Mouse (Mus musculus) neutrophil, adult 5-6 weeks (primary cell): ENCODE data around the gene Gm9936. TPM values are rescaled to one million over a fixed set of nuclear protein-coding genes. Genes with fewer than 3 reads are reported as not detected.
"Not testable (repeated sequence)": the region's sequence is repeated elsewhere in the genome, so short reads cannot be mapped to it uniquely, and the experiment has no call there.

Source experiments
- ATAC-seq: fragments of 151-379, 151-347 bp; 2 replicates; pipeline ENCODE4 v1.8.0; 2017; ENCODE audit warnings: mild to moderate bottlenecking, moderate TSS enrichment; ENCODE audit not compliant: insufficient number of reproducible peaks, poor library complexity, low FRiP score, severe bottlenecking; ENCODE audit errors: extremely low read depth
- total RNA-seq: library from RNA; stranded (forward); fragments of 200-1000 nt; gene quantifications from 2 replicates; pipeline ENCODE4 v1.2.3, GENCODE M21; 2017

Gene Gm9936
- total RNA-seq, 1 experiment from 2014 or later = 0.23 TPM

DNA sequence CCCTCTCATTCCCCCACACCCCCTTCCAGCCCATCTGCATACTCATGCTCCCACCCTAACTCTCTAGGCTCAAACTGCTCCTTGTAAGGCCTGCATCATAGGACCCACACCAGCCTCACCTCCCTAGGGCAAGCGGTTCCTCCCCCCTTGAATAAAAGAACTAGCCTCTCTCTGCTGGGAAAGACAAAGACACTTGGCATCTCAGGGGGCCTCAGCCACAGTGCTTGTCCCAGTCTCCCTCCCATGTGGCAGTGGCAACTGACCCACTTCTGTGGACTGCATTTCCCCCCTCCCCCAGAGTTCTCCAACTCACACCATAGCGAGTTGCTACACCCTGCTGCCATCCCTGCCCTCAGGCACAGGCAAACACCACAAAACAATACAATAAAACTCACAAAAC lies 14.1 kb downstream of the Gm9936 start:
- not testable (repeated sequence) for ATAC-seq

DNA sequence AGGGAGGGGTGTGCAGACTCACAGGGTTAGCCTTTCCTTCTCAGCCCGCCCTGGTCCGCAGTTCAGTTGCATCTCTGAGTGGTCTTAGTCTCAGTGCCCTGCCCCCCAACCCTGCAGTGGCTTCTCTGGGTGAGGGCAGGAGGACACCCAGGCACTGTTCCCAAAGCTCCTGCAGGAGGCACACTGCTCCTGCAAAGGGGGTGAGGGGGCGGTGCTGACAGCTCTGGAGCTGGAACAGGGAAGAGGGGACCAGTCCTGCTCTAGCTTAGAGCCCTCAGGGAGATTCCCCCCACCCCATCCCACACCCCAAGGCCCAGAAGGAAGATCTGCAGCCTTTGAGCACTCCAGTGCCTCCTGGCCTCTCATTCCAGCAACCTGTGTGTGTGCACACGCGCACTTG lies 15.8 kb downstream of the Gm9936 start:
- no peak for ATAC-seq

GRCm38 (mm10) chr5:114842155-114842554 lies 16.3 kb downstream of the Gm9936 start:
- ATAC-seq = not testable (repeated sequence)

DNA sequence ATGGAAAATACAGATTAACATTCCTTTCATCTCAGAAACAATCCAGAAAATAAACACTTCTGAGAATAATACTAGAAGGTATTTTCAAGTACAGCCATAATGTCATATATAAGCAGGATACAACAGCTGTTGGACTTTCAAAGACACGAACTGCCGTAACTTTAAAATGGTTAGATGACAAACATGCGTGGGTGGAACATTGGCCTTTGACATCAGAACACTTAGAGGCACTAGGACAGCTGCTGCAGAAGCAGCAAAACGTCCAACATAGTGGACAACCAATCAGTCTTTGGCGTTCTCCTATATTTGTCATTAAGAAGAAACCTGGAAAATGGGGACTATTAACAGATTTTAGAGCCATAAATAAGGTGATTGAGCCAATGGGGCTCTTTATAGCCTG lies 18.0 kb downstream of the Gm9936 start:
- not testable (repeated sequence) for ATAC-seq

- ATAC-seq = no peak
These were observed 21.6 kb downstream of the Gm9936 start for GRCm38 (mm10) chr5:114836886-114837285.

- no peak for ATAC-seq
These were observed 28.7 kb downstream of the Gm9936 start for GRCm38 (mm10) chr5:114829740-114830139.

GRCm38 (mm10) chr5:114827427-114827826 lies 31.1 kb downstream of the Gm9936 start:
- no peak for ATAC-seq

- peak; percentile 75 for ATAC-seq
These were observed 32.3 kb downstream of the Gm9936 start for GRCm38 (mm10) chr5:114825978-114826691.

GRCm38 (mm10) chr5:114824197-114824596 lies 34.3 kb downstream of the Gm9936 start:
- ATAC-seq = peak; percentile 72

GRCm38 (mm10) chr5:114822796-114823688 lies 35.4 kb downstream of the Gm9936 start, which contains the start of gene 1500011B03Rik:
Gene 1500011B03Rik (minus strand): TSS chr5:114823468.
- peak; percentile 47 for ATAC-seq

- ATAC-seq = no peak
These were observed 40.4 kb downstream of the Gm9936 start for GRCm38 (mm10) chr5:114818124-114818523.

- ATAC-seq = no peak
These were observed 41.9 kb downstream of the Gm9936 start for GRCm38 (mm10) chr5:114816599-114816998.

DNA sequence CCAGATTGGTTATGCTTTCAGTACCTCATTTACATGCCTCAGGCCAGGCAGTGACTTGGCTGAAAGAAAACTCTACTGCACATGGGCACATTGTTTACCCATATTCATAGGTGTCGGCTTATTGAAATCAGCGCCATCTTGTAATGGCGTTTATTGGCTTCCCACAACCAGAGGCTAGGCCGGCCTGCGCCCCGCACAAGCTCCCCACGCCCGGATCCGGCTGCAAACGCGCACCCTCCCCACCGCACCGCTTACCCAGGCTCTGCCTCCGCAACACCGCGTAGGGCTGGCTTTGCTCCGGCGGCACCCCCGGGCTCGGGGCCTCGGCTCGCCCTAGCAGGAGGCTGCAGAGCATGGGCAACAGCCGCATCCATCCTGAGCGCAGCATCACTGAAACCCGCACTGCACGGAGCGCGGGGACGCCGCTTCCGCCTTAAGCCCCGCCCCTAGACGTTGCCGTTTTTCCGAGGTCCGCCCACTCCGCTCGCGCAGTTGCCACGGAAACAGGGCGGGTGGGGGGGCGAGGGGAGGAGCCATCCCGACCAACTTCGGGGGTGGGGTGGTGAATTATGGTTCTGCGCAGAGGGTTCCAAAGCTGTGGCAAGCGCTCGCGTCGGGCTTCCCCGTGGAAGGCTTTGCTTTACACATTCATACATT lies 44.8 kb downstream of the Gm9936 start:
- ATAC-seq = peak; percentile 78

GRCm38 (mm10) chr5:114809826-114810225 lies 48.7 kb downstream of the Gm9936 start:
- ATAC-seq = no peak

GRCm38 (mm10) chr5:114809181-114809756 lies 49.2 kb downstream of the Gm9936 start:
- ATAC-seq = no peak

- ATAC-seq = no peak
These were observed 50.1 kb downstream of the Gm9936 start for GRCm38 (mm10) chr5:114808385-114808784.

GRCm38 (mm10) chr5:114807893-114808292 lies 50.6 kb downstream of the Gm9936 start:
- no peak for ATAC-seq

DNA sequence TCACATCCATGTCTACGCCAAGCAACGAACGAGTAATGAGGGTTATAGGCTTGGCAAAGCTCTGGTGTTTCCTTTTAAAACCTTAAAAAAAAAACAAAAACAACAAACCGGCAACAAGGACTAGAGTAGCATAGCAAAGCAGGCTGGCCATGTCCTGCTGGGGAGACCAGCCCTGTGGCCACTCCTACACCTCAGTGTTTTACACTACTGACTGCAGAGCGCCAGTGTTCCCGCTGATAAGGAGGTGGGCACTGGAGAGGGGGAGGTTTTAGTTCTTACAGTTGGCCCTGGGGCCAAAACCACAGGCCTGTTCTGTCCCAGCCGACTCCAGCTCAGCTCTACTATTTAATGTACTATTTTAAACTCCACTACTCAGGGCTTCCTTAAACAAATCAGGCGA lies 51.0 kb downstream of the Gm9936 start:
- no peak for ATAC-seq

- no peak for ATAC-seq
These were observed 51.4 kb downstream of the Gm9936 start for GRCm38 (mm10) chr5:114807063-114807462.
